Mouse (Mus musculus): ENCODE results near the gene Wscd2.

Wscd2 gene

GRCm38 (mm10) chr5:113490033-113490432, at the start of gene Wscd2:
Gene Wscd2, plus strand, starts transcription at chr5:113490333.
- DNase-seq (ENCODE audit: low spot score): no peak

GRCm38 (mm10) chr5:113442180-113442579, 48.0 kb upstream of the Wscd2 start:
- DNase-seq (ENCODE audit: low spot score): peak; percentile 51

GRCm38 (mm10) chr5:113448023-113448734, 42.0 kb upstream of the Wscd2 start:
- DNase-seq (ENCODE audit: low spot score): peak; percentile 59

DNA sequence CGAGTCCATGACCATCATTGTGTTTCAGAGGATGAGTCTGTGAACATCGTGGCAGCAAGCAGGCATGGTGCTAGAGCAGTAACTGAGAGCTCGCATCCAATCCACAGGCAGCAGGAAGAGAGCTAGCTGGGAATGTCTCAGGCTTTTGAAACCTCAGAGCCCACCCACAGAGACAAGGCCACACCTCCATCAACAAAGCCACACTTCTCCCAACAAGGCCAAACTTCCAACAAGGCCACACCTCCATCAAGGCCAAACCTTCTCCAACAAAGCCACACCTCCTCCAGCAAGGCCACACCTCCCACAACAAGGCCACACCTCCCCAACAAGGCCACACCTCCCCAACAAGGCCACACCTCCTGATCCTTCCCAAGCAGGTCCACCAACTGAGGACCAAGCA, 40.8 kb upstream of the Wscd2 start:
- DNase-seq (ENCODE audit: low spot score): no peak

- peak; percentile 60 for DNase-seq (ENCODE audit: low spot score)
Observed at GRCm38 (mm10) chr5:113452691-113453090, 37.4 kb upstream of the Wscd2 start.

DNA sequence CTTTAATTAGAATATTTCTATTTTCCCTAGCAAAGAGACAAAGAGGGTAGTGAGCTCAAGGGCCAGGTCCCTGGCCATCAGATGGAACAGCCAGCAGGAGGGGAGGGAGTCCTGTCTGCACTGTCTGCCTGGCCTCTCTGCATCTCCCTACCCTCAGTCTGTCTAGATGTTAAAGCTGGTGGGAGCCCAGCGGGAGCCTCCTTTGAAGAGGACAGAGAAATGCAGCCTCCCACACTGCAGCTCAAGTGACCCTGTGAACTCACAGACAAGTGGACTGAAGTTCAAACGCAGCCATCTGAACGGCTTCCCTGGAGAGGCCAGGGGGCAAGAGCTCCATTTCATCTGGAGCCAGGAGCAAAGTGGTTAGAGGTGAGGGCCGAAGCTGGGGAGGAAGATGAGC, 36.8 kb upstream of the Wscd2 start:
- DNase-seq (ENCODE audit: low spot score): no peak

- DNase-seq (ENCODE audit: low spot score): no peak
Observed at GRCm38 (mm10) chr5:113456020-113456419, 34.1 kb upstream of the Wscd2 start.

GRCm38 (mm10) chr5:113456756-113457155, 33.4 kb upstream of the Wscd2 start:
- no peak for DNase-seq (ENCODE audit: low spot score)

DNA sequence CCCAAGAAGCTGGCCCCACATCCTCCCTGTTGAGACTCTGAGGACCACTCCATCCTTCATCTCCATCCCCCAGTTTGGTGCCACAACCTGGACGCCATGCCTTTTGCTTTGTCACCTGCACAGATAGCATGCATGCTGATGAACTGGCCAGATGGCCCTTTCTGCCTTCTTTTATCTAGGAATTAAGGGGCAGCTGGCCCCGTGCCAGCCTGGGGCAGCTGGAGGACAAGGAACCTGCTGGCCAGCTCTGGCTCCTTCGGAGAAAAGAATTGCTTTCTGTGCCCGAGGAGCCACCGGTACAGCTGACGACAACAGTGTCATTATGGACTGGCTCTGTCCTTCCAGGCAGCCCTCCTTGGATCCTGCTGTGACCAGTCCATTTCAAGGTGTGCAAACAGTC, 32.9 kb upstream of the Wscd2 start:
- no peak for DNase-seq (ENCODE audit: low spot score)

GRCm38 (mm10) chr5:113459942-113460341, 30.2 kb upstream of the Wscd2 start:
- DNase-seq (ENCODE audit: low spot score): no peak

DNA sequence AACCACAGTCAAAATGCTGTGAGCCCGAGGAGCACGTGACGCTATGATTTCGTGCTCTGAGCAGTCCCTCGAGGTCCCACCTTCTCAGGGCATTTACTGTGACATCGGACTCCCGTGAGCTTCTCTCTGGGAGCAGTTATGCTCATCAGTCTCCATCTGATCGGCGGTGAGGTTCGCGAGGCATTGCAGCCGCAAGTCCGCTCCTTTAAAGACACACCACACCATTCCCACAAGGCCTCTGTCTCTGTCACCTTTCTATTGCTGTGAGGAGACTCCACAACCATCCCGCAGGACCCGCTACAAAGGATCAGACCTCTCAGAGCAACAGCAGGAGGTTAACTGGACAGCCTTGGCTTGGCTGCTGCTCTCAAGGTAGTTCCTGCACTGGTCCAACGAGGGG, 28.6 kb upstream of the Wscd2 start:
- no peak for DNase-seq (ENCODE audit: low spot score)

DNA sequence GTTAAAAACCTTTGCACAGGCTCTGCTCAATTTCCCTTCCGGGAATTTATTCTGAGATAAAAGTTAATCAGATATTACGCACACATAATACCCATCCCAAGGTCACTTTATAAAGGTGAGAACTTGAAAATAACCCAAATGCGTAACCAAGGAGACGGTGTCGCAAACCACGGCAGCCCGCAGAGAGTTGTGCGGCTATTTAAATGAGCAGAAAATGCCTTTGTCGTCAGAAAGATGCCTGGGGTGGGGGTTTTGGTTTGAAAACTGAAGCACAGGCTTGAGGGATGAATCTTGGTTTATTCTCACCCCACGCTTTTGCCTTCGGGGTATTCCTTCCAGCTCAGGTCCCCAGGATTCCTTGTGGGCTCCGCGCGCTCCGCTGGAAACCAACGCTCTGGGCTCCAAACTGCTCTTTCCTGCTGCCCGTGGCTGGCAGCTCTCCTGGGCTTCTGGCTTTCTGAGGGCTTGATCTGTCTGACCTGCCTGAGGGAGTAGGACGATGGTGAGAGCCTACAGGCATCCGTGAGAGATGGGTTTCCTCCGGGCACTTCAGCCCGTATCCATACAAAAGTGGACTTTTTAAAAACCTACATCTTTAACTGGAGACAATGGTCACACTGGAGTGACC, 28.0 kb upstream of the Wscd2 start:
- DNase-seq (ENCODE audit: low spot score): no peak

DNA sequence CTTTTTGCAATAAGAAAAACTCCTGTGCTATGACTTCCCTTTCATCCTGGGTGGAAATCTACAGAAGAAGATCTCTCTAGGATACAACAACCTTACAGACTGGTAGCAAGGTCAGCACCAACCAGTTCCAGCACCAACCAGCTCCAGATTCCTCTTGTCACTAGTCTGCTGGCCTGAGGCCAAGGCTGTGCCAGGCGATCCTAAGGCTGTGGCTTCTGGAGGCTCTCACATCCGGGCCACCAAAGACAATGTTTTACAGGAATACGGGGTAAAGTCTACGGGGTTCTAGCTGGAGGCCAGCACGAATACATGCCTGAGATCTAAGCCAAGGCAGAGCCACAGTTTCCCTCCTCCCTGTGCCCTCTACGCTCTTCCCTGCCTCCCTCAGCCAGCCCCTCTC, 25.4 kb upstream of the Wscd2 start:
- DNase-seq (ENCODE audit: low spot score): no peak

DNA sequence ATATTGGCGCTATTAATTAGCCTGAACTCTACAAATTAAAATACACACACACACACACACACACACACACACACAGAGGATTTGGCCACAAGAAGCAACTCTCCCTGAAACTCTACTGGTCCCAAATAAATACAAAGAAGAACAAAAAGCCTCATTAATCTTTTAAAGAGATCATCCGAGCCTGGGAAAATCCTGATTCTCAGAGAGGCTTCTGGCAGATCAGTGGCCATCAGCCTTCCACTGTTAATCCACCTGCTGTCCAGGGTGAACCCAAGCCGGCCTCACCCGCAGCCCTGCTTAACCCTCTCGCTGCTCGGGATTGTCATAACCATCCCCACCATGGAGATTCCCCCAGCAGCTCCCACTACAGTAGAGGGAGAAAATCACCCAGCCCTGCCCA, 23.6 kb upstream of the Wscd2 start:
- DNase-seq (ENCODE audit: low spot score): peak; percentile 67

GRCm38 (mm10) chr5:113467072-113467471, 23.1 kb upstream of the Wscd2 start:
- no peak for DNase-seq (ENCODE audit: low spot score)

DNA sequence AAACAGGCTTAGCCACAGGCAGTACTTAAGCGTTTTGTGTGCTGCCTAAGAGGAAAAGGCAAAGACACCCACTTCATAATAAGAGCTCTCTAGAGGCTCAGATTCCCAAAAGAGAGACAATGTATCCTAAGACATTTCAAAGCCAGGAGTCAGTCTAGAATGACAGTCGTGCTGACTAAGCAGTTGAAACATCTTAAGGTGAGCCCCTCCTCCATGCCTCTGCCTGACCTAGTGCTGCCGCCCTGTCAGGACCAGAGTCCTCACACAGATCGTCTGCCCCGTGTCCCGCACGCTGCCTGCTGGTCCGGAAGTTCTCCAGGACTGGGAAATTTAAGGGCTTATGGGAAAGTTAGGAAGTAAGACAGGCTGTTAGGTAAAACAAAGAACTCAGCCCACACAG, 22.4 kb upstream of the Wscd2 start:
- peak; percentile 45 for DNase-seq (ENCODE audit: low spot score)

- no peak for DNase-seq (ENCODE audit: low spot score)
Observed at GRCm38 (mm10) chr5:113468625-113469024, 21.5 kb upstream of the Wscd2 start.

- DNase-seq (ENCODE audit: low spot score): no peak
Observed at GRCm38 (mm10) chr5:113469231-113469630, 20.9 kb upstream of the Wscd2 start.

GRCm38 (mm10) chr5:113469826-113470225, 20.3 kb upstream of the Wscd2 start:
- no peak for DNase-seq (ENCODE audit: low spot score)

DNA sequence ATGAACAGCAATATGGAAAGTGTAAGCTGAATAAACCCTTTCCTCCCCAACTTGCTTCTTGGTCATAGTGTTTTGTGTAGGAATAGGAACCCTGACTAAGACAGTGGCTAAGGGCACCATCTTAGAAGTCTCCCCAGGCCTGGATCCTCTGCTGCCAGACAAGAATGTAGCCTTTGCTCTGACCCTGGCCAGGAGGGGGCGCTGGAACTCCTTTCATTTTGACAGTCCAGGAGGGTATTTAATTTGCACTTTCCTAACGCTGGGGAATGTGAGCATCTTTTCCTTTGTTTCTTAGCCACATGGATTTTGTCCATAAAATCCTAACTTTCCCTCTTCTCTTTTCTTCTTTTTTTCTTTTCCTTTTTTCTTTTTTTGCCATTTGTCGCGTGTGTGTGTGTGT, 18.7 kb upstream of the Wscd2 start:
- DNase-seq (ENCODE audit: low spot score): peak; percentile 73

GRCm38 (mm10) chr5:113472339-113472738, 17.8 kb upstream of the Wscd2 start:
- DNase-seq (ENCODE audit: low spot score): no peak

DNA sequence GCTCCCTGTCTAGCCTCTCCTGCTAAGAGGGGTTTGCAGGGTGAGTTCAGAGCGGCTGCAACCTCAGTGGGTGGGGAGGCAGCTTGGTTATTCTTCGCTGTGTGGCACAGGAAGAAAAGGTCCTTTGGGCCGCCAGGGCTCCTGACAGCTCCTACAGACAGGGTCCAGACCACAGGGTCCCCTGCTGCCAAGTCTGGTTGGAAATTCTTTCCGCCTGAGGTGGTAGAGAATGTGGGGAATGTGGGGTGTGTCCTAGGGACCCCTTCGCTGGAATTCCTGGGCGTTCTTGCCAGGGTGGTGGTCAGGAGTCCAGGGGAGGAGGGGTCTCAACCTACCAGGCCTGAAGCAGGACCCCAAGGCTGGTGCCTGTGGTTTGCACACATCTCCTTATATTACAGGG, 13.3 kb upstream of the Wscd2 start:
- DNase-seq (ENCODE audit: low spot score): no peak

DNA sequence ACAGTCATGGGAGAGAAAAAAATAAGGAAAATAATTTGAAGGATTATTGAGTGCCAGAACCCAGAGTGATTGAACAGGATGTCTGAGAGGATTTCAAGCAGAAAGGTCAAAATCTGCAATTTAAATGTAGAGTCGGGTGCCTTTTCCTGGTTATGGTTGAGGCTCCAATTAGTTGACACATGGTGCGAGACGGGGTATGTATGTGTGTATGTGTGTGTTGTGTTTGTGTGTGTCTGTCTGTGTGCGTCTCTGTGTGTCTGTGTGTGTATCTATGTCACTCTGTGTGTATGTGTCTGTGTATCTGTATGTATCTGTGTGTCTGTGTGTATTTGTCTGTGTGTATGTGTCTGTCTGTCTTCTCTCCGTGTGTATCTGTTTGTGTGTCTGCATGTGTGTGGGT, 11.1 kb upstream of the Wscd2 start:
- no peak for DNase-seq (ENCODE audit: low spot score)

DNA sequence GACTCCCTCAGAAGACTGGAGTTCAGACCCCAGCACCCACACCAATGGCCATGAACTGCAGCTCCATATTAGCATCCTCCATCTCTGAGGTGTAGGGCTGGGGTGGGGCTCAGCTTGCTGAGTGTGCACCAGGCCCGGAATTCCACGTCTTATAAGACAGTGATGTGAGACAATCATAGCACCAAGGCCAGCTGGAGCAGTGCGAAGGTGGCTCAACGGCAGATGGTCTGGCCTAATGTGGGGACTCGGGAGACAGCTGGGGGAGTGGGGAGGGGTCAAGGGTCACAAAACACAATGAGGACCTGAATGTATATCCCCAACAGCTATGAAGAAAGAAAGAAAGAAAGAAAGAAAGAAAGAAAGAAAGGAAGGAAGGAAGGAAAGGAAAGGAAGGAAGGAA, 9.7 kb upstream of the Wscd2 start:
- DNase-seq (ENCODE audit: low spot score): no peak
